Mouse (Mus musculus) E14TG2a.4 (cell line): ENCODE results near the gene Olfr700.
"Not testable (repeated sequence)": the region's sequence is repeated elsewhere in the genome, so short reads cannot be mapped to it uniquely, and the experiment has no call there.

Experiments used
- H3K27me3 ChIP-seq: 2 replicates; pipeline ENCODE4 v1.6.1; 2014; ENCODE audit warnings: low read length, control low read depth; ENCODE audit not compliant: insufficient read depth
- H3K36me3 ChIP-seq: 2 replicates; pipeline ENCODE4 v1.6.1; 2014; ENCODE audit warnings: low read length, control low read depth; ENCODE audit not compliant: insufficient read depth
- H3K4me1 ChIP-seq: replicated peaks from 2 replicates; pipeline ENCODE4 v1.6.1; 2014; ENCODE audit warnings: low read depth, low read length, control low read depth
- H3K4me3 ChIP-seq: replicated peaks from 2 replicates; pipeline ENCODE4 v1.5.1; 2014; ENCODE audit warnings: mild to moderate bottlenecking, low read length
- H3K9me3 ChIP-seq: 2 replicates; pipeline ENCODE4 v1.6.1; 2014; ENCODE audit warnings: low read length, control low read depth
- CTCF ChIP-seq: conservative IDR thresholded peaks from 2 replicates; pipeline ENCODE4 v1.5.1; 2014; ENCODE audit warnings: low read length
- NANOG ChIP-seq: IDR thresholded peaks from 2 replicates; pipeline ENCODE4 v1.6.1; 2014; ENCODE audit warnings: borderline replicate concordance, low read length, mixed read lengths
- POU5F1 ChIP-seq: IDR thresholded peaks from 2 replicates; pipeline ENCODE4 v1.6.1; 2014; ENCODE audit warnings: low read length, borderline replicate concordance

Gene Olfr700

GRCm38 (mm10) chr7:106808734-106809133 lies at the start of gene Olfr700:
Gene Olfr700, minus strand, starts transcription at chr7:106808834.
- H3K36me3 ChIP-seq, result no peaks in the 10 kb centered on the region
- H3K27me3 ChIP-seq, result no peaks in the 10 kb centered on the region
- H3K4me1 ChIP-seq, result no peaks in the 10 kb centered on the region
- no peaks in the 10 kb centered on the region for H3K9me3 ChIP-seq
- no peak within 1 kb of the TSS for H3K4me3 ChIP-seq
- TF ChIP-seq CTCF, result no peak
- TF ChIP-seq POU5F1, result no peak
- TF ChIP-seq NANOG, result no peak

DNA sequence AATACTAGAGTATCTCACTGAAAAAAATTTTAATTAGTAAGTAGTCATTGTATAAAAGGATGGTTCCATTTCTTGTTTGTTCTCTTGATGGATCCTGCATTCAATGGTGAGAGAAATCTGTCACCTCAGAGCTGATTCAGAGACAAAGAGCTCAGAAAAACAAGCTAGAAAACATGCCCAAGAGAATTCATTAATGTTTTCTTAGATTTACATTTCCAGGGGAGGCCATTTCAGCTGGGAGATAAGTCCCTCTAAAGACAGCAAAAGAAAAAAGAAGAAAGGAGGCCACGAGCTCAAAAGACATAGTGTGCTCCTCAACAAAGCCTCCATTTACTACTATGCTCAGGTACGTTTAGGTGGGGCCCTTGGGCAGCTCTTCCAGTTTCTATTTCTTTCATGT lies 34.4 kb upstream of the Olfr700 start, which contains the start of gene Olfr703:
Olfr703 (plus strand) TSS at position 301 of the 400 bp plus-strand sequence.
- Histone ChIP-seq H3K36me3 (no peaks in the 10 kb centered on the region), H3K27me3 (no peaks in the 10 kb centered on the region), H3K4me3 (no peak within 1 kb of the TSS), H3K9me3 (peaks cover 6% of the 10 kb centered on the region; the same call in 1 of the 2 replicates), H3K4me1 (no peaks in the 10 kb centered on the region)
- TF ChIP-seq NANOG, result no peak
- TF ChIP-seq CTCF, result no peak

- H3K4me1 ChIP-seq, result no peaks in the 10 kb centered on the region
- H3K36me3 ChIP-seq, result no peaks in the 10 kb centered on the region
- TF ChIP-seq CTCF, result no peak
- no peak for TF ChIP-seq POU5F1
- TF ChIP-seq NANOG, result no peak
- no peaks in the 10 kb centered on the region for H3K9me3 ChIP-seq
- no peak within 1 kb of the TSS for H3K4me3 ChIP-seq
- H3K27me3 ChIP-seq, result no peaks in the 10 kb centered on the region
These were observed 25.2 kb upstream of the Olfr700 start, which contains the start of gene Olfr702 for GRCm38 (mm10) chr7:106833793-106834192. Gene Olfr702, minus strand, starts transcription at chr7:106833893.

GRCm38 (mm10) chr7:106818414-106818813 lies 9.8 kb upstream of the Olfr700 start:
- H3K4me3 ChIP-seq, result no peak overlapping the region
- TF ChIP-seq POU5F1 (no peak), CTCF (no peak), NANOG (no peak)
- H3K36me3 ChIP-seq, result no peaks in the 10 kb centered on the region
- no peaks in the 10 kb centered on the region for H3K9me3 ChIP-seq
- no peaks in the 10 kb centered on the region for H3K4me1 ChIP-seq
- H3K27me3 ChIP-seq, result no peaks in the 10 kb centered on the region

GRCm38 (mm10) chr7:106815775-106816174 lies 7.1 kb upstream of the Olfr700 start:
- no peaks in the 10 kb centered on the region for H3K4me1 ChIP-seq
- no peak overlapping the region for H3K4me3 ChIP-seq
- TF ChIP-seq POU5F1 (no peak), CTCF (peak; percentile 52)
- no peaks in the 10 kb centered on the region for H3K36me3 ChIP-seq
- no peaks in the 10 kb centered on the region for H3K27me3 ChIP-seq
- no peaks in the 10 kb centered on the region for H3K9me3 ChIP-seq

GRCm38 (mm10) chr7:106813829-106814228 lies 5.2 kb upstream of the Olfr700 start, which contains the start of gene Olfr701:
Gene Olfr701, plus strand, starts transcription at chr7:106814129.
- Histone ChIP-seq H3K4me3 (no peak within 1 kb of the TSS), H3K9me3 (no peaks in the 10 kb centered on the region), H3K36me3 (no peaks in the 10 kb centered on the region), H3K4me1 (no peaks in the 10 kb centered on the region), H3K27me3 (no peaks in the 10 kb centered on the region)
- TF ChIP-seq POU5F1, result no peak
- TF ChIP-seq CTCF, result no peak
- no peak for TF ChIP-seq NANOG

DNA sequence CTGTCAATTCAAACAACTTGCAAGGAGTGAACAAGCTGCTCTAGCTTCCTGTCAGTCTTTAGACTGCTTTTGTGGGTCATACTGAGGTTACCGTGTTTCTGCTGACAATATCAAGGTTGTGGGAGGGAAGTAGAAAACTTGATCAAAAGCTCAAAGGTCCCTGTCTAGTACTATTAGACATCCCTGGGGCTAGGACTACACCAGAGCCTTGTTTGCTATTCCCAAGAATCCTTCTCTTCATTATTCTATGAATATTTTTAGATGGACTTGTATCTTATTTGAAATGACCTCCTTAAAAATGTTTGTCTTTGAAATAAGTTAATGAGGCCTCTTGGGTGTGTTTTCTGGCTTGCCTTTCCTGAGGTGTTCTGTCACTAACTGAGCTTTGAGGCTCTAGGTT lies 15.5 kb downstream of the Olfr700 start, which contains the start of gene Olfr699:
Olfr699 (minus strand) TSS at position 101 of the 400 bp plus-strand sequence.
- TF ChIP-seq CTCF (no peak), NANOG (no peak), POU5F1 (no peak)
- Histone ChIP-seq H3K36me3 (no peaks in the 10 kb centered on the region), H3K4me3 (no peak within 1 kb of the TSS), H3K27me3 (no peaks in the 10 kb centered on the region), H3K9me3 (peaks cover 7% of the 10 kb centered on the region; the same call in 1 of the 2 replicates), H3K4me1 (no peaks in the 10 kb centered on the region)

DNA sequence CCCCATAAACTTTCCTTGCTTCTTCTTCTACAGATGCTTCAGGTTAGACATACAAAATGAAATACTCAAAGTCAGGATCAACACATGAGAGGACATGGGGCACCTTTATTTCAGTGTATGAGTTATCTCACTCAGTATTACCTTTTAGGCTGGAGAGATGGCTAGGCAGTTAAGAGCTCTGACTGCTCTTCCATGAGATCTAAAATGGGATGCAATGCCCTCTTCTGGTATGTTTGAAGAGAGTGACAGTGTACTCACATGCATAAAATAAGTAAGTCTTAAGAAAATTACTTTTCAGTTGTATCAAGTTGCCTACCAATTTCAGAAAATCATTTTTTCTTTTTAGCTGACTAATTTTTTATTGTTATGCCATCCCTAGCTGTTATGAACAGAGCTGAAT lies 20.3 kb downstream of the Olfr700 start:
- H3K4me3 ChIP-seq, result no peak overlapping the region
- H3K9me3 ChIP-seq, result no peaks in the 10 kb centered on the region
- TF ChIP-seq POU5F1 (no peak), CTCF (no peak)
- no peaks in the 10 kb centered on the region for H3K4me1 ChIP-seq
- H3K36me3 ChIP-seq, result no peaks in the 10 kb centered on the region
- H3K27me3 ChIP-seq, result no peaks in the 10 kb centered on the region

- H3K4me1 ChIP-seq, H3K36me3 ChIP-seq, H3K27me3 ChIP-seq, H3K4me3 ChIP-seq: not testable (repeated sequence)
- peaks cover 10% of the 10 kb centered on the region; the same call in 1 of the 2 replicates for H3K9me3 ChIP-seq
- peak; percentile 64; the same call in 1 of the 2 replicates for TF ChIP-seq NANOG
These were observed 47.6 kb downstream of the Olfr700 start for GRCm38 (mm10) chr7:106761008-106761407.
